Mouse (Mus musculus) heart, postnatal 4 days (tissue): Measurements from ENCODE around the gene Pfkm. TPM values are rescaled to one million over a fixed set of nuclear protein-coding genes. Genes with fewer than 3 reads are reported as not detected.

Source experiments
- DNase-seq: peaks from one replicate; pipeline ENCODE4 v3.0.0; 2021
- total RNA-seq, 2 experiments: library from RNA; stranded (reverse); gene quantifications; 2 replicates each; pipeline ENCODE4 v1.2.3; 2021

Pfkm gene
- total RNA-seq, result 100 to 1,000 TPM; 413 to 425 TPM

- no peak for DNase-seq
Observed at GRCm38 (mm10) chr15:98092372-98093120, at the start of gene Pfkm. Gene Pfkm, plus strand, starts transcription at chr15:98092589.

GRCm38 (mm10) chr15:98043967-98044366 is 48.4 kb upstream of the Pfkm start:
- no peak for DNase-seq

GRCm38 (mm10) chr15:98044387-98044786 is 48.0 kb upstream of the Pfkm start:
- no peak for DNase-seq

- DNase-seq, result no peak
Observed at GRCm38 (mm10) chr15:98048918-98049700, 43.3 kb upstream of the Pfkm start.

GRCm38 (mm10) chr15:98051685-98052084 is 40.7 kb upstream of the Pfkm start:
- DNase-seq, result no peak

GRCm38 (mm10) chr15:98055246-98055645 is 37.1 kb upstream of the Pfkm start:
- DNase-seq, result peak; percentile 59

GRCm38 (mm10) chr15:98065881-98066280 is 26.5 kb upstream of the Pfkm start:
- no peak for DNase-seq

- DNase-seq, result no peak
Observed at GRCm38 (mm10) chr15:98066602-98067001, 25.8 kb upstream of the Pfkm start.

- no peak for DNase-seq
Observed at GRCm38 (mm10) chr15:98067492-98067891, 24.9 kb upstream of the Pfkm start.

- no peak for DNase-seq
Observed at GRCm38 (mm10) chr15:98068506-98068905, 23.9 kb upstream of the Pfkm start.

GRCm38 (mm10) chr15:98069566-98070245 is 22.7 kb upstream of the Pfkm start:
- no peak for DNase-seq

- DNase-seq, result no peak
Observed at GRCm38 (mm10) chr15:98070376-98070775, 22.0 kb upstream of the Pfkm start.

- DNase-seq, result no peak
Observed at GRCm38 (mm10) chr15:98074521-98074920, 17.9 kb upstream of the Pfkm start.

- DNase-seq, result no peak
Observed at GRCm38 (mm10) chr15:98075034-98075433, 17.4 kb upstream of the Pfkm start.

- no peak for DNase-seq
Observed at GRCm38 (mm10) chr15:98076901-98077300, 15.5 kb upstream of the Pfkm start.

GRCm38 (mm10) chr15:98088889-98089288 is 3.5 kb upstream of the Pfkm start:
- no peak for DNase-seq

- DNase-seq, result peak; percentile 62
Observed at GRCm38 (mm10) chr15:98089421-98090183, 2.8 kb upstream of the Pfkm start.

GRCm38 (mm10) chr15:98091841-98092240 is 548 bp upstream of the Pfkm start:
- no peak for DNase-seq

- peak; percentile 93 for DNase-seq
Observed at GRCm38 (mm10) chr15:98093121-98094011, 977 bp downstream of the Pfkm start, which contains the start of gene Senp1. Gene Senp1, minus strand, starts transcription at chr15:98093744.

- DNase-seq, result no peak
Observed at GRCm38 (mm10) chr15:98094905-98095304, 2.5 kb downstream of the Pfkm start.

GRCm38 (mm10) chr15:98096957-98097356 is 4.6 kb downstream of the Pfkm start:
- no peak for DNase-seq
